Mouse (Mus musculus) kidney, adult 2 months (tissue): ENCODE measurements around the gene Hbq1a.

Experiments used
- CTCF ChIP-seq: fragments of 200-500 bp; conservative IDR thresholded peaks from 2 replicates; pipeline ENCODE4 v1.5.1; 2011; ENCODE audit warnings: low read depth, mild to moderate bottlenecking, control low read depth, low read length, moderate library complexity, mixed read lengths; ENCODE audit not compliant: insufficient read depth, insufficient read length
- POLR2A ChIP-seq: fragments of 200-500 bp; IDR thresholded peaks from one replicate; pipeline ENCODE4 v1.6.1; 2011; ENCODE audit warnings: low read depth, low read length, control low read depth

DNA sequence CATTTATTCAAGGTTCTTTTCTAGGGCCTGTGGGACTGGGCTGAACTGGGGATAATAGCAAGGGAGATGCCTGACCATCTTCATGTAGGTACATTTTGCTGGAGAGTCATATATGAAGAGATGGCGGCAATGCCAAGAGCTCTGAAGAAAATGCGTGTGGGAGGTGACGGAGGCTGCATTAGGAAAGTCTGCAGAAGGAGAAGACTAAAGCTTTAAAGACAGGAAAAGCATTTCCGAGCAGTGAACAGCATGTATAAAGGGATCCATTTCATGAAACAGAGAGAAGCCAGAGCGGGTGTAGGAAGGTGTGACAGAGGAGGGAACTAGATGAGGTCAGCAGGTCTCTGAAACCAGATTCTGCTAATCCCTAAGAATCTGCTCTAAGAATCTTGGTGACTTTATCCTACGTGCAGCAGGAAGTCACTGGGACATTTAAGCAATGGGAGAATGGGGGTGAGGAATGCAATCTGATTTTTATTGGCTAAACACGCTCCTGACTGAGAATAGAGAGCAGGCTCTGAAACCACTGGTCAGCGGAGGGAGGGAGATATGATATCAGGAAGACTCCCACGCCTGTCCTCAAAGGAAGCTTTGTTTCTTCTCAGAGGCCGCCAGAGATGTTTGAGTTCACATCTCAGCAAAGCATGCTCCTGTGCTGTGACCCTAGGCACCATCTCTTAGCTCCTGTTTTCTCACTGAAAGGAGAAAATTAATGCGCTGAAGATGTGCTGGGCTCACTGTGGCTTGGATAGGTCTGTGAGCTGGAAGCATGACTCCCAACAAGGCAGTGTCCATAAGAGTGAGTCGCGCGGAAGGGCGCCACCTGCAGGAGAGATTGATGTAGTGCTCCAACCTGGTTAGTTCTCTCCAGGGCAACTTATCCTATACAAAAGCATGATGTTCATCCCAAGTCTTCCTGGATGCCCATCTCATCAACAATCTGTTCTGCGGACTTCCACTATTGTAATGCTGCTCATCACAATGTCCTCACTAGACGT is 40.9 kb downstream of the Hbq1a start:
- TF ChIP-seq CTCF (peak; percentile 71), POLR2A (no peak)
